Mouse (Mus musculus): ENCODE measurements around the gene Spag9. TPM values are rescaled to one million over a fixed set of nuclear protein-coding genes. Genes with fewer than 3 reads are reported as not detected.

The Spag9 gene
- total RNA-seq, 2 experiments from 2014 or later, result 139 to 146 TPM

DNA sequence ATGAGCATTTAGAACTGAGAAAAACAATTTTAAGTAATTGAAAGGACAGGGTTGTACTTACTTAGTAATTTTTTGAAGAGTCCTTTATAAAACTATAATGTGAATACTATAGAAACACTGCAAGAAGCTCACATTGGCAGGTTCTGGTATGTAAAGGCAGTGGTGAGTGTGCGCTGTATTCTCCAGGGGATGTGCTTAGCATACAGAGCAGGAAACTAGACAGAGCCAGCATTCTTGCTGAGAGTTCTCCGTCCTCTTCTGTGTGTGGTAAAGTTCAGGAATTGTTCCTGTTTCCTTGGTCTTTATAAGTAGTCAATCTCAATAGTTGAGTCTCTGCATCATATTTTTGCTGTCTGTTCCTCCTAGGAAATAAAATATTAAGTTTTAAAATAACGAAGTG lies 59.0 kb downstream of the Spag9 start:
- no peak for DNase-seq

DNA sequence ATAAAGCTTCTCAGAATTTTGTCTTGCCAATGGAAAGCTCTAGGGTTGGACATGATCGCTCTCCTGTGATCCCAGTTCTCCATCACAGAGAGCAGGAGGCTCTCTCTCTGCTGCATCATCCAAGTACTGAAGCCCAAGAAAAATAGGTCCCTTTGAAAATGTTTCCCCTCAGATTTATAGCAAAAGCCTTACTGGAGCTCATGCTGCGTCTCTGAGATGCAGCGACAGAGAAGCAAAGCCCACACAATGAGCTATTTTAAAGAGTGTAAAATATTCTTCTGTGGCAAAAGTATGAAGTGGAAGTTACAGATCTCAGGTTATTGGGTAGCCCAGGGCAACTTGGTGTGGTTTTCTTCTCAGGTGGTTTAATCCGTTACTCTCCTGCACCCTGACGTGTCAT lies 68.0 kb downstream of the Spag9 start:
- no peak for DNase-seq

DNA sequence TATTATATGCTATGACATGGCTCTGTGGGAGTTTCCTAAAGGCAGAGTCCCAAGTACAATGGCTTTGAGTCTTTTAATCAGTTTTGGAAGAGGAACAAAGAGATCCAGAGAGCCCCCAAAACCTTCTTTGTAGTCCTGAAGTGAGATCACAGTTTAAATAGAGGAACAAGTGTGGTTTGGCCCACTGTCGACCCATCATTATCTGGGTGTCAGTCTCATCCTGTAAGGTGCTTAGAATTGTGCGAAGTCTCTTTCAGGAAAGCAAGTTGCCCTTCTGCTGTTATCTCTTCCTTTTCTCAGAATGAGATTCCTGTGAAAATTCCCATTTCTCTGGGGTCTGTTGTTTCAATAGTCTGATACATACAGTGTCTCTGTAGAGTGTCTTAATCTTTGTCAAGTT lies 74.6 kb downstream of the Spag9 start:
- DNase-seq, result no peak

DNA sequence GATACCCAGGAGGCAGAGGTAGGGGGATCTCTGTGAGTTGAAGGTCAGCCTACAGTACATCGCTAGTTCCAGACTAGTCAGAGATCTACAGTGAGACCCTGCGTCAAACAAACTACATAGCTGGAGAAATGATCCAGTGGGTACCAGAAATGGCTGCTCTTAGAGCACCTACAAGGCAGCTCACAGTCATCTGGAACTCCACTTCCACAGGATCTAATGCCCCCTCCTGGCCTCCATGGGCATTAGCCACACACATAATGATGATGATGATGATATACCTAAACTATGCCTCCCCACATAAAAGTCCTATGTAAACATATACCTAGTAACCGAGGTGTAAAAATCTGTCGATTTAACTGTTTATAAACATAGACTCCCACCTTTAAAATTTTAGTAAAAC lies 77.4 kb downstream of the Spag9 start:
- DNase-seq, result peak; percentile 31

DNA sequence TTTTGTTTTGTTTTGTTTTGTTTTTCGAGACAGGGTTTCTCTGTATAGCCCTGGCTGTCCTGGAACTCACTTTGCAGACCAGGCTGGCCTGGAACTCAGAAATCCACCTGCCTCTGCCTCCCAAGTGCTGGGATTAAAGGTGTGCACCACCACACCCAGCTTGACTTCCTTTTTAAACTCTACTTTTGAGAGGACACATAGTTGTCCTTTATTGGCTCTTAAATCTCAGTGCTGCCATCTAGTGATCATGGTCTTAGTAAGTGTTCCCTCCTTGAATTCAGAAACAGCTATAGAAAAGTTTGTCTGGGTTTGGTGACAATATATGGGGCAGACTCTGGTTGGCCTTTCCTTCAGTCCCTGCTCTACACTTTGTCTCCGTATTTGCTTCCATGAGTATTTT lies 91.1 kb downstream of the Spag9 start:
- peak; percentile 7 for DNase-seq

DNA sequence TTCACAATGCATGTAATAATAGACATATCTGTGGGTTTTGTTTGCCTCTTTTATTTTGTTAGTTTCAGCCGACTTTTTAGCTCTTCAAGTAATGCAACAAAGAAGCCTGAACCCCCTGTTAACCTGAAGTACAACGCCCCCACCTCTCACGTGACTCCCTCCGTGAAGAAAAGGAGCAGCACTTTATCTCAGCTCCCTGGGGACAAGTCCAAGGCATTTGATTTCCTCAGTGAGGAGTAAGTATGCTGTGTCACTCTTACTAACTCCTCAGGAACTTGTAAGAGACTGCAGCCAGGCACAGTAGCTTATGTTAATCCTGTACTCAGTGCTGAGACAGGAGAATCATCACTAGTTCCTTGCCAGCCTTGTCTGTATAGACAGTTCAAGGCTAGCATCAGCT lies 94.6 kb downstream of the Spag9 start:
- no peak for DNase-seq

DNA sequence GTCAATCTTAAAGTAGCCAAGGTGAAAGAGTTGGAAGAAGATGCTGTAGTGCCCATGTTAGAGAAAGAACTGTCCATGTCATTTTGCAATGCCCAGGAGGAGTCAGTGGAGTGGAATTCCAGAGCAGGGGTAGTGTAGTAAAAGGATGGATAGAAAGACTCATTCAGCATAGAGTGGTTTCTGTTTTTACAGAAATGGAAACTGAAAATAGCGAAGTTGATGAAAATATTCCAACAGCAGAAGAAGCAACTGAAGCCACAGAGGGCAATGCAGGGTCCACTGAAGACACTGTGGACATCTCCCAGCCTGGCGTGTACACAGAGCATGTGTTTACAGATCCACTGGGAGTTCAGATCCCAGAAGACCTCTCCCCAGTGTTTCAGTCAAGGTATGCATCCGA lies 101.6 kb downstream of the Spag9 start:
- DNase-seq, result no peak

DNA sequence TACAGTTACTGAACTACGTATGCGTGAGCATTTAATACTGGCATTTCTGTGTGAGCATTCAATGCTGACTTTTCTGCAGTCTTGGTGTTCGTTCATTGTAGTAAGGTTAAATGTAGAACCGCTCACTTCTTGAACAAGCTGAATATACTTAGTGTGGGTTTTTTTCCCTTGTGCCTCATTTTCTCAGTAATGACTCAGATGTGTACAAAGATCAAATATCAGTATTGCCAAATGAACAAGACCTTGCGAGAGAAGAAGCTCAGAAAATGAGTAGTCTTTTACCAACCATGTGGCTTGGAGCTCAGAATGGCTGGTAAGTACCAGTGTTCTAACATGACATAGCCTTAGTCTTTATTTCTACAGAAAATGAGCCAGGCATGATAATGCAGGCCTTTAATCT lies 102.9 kb downstream of the Spag9 start:
- no peak for DNase-seq

DNA sequence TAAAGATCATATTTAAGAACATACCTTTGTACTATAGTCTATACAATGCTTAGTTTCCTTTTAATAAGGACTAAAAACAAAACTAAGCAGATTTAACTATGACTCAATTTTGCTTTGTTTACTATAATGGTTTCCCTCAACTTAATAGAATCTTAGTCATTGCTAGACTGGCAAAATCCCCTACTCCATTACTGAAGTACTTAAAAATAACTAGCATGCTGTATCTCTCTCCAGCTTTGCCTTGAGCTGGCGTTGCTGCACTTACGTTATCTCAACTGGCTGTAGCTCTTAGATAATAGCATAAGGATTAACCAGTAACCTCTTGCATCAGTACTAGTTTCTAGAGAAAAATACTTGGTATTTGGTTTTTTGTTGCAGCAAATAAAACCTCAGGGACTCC lies 117.9 kb downstream of the Spag9 start:
- DNase-seq, result no peak

DNA sequence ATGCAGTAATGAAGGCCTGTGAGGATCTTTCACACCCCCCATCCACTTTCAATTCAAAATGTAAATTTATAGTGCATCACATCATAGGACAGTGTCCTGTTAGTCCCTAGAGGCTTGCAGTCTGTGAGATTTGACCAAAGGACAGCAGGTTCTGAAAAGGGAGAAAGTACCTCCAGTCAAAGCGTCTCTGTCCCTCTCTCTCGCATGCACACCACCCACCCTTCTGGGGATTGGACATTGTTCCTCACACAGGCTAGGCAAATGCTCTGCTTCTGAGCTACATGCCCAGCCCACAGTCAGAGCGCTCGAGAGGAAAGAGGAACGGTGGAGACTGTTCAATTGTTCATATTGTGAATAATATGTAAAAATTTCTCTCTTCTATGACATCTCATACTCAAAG lies 119.5 kb downstream of the Spag9 start:
- DNase-seq, result no peak

DNA sequence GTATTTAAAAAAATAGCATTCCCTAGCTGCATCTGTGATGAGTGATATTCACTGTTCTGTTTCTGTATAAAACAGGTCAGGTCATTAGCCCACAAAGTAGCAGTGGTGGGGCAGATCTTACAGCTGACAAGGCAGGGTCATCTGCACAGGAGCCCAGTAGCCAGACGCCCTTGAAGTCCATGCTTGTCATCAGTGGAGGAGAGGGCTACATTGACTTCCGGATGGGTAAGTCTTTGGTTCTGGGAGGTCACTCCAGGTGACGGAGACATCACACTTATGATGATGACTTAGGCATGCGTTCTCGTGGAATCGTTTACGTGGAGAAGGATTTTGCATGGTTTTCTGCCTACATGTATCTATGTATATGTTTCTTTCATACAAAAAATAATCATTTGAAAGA lies 120.8 kb downstream of the Spag9 start:
- no peak for DNase-seq

DNA sequence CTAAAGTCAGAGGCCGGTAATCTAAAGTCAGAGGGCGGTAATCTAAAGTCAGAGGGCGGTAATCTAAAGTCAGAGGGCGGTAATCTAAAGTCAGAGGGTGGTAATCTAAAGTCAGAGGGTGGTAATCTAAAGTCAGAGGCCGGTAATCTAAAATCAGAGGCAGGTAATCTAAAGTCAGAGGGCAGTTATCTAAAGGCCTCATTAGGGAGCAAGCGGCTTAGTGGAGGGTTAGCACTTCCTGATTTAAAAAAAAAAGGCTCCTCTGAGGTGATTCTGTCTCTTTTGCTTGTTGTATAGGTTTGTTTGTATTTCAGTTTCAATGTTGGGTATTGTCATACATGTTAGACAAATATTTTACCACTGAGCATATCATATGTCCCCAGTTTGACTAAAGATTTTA lies 121.9 kb downstream of the Spag9 start:
- no peak for DNase-seq

DNA sequence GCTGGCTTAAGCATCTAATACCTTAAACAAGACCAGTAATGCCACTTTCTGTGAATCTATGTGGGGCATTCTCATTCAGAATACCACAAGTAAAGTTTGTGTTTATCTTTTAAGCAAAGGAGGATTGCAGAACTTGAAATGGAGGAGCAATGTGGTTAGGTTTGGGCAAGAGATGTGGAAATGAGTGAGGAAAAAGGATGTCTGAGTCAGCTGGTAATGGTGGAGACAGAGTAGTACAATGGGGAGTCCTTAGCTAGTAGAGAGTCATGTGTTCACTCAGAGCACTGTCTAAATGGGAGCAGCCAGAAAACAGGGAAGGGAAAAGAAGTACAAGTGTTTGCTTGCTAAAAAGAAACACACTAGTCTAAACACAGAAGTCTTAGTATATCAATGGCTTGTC lies 122.7 kb downstream of the Spag9 start:
- DNase-seq, result no peak

DNA sequence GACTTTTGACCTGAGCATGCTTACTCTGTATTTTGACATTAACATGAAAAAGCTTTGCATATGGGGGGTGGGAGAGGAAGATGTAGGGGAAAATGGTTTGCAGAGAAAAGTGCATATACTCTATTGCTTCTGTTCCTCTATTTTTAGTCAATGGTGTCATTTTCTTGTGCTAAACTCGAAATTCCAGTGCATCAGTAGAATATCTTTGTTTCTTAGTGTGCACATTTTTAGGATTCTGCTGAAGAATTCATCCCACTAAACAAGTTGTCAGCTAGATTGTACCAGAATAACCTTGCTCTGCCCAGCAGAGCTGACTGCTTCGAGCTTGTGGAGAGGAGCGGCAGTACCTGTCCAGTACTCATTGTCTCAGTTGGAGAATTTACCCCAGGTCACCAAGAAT lies 124.8 kb downstream of the Spag9 start:
- DNase-seq, result no peak

DNA sequence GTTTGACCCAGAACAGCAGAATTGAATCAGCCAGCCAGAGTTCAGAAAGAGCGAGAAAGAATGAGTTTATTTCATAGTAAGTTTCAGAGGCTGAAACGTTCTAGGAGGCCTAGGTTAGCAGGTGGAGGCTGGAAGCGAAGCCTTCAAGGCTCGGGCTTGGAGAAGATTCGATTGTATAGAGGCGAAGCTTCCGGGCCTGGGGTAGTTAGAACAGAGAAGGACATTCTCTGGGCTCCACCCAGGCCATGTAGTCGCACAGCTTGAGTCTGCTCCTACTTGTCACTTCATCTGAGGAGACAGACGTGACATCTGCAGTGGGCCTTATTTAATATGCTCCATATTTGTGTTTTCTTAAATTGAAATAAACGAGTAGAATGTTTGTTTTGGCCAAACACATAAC lies 125.6 kb downstream of the Spag9 start:
- DNase-seq, result no peak

DNA sequence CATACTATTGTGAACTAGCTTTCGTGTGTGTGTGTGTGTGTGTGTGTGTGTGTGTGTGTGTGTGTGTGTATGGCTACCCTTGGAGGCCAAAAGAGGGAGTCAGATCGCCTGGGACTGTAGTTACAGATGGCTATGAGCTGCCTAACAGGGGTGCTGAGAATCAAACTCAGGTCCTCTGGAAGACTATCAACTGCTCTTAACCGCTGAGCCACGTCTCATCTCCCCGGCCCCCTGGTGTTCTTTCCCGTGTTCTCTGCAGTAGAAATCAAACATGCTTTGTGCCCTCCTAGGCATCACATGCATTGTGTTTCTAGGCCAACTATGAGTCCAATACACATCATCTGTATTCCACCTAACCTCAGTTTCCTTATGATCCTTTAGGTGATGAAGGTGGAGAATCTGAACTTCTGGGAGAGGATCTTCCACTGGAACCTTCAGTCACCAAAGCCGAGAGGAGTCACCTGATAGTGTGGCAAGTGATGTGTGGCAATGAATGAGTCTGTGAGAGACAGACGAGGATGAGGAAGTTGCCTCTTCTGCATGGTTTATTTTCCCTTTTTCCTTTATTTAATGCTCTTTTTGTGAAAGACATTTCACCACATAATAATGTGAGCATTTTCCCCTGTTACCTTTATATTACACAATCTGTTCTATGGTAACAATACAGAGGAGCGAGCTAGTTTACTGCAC lies 126.6 kb downstream of the Spag9 start:
- no peak for DNase-seq

DNA sequence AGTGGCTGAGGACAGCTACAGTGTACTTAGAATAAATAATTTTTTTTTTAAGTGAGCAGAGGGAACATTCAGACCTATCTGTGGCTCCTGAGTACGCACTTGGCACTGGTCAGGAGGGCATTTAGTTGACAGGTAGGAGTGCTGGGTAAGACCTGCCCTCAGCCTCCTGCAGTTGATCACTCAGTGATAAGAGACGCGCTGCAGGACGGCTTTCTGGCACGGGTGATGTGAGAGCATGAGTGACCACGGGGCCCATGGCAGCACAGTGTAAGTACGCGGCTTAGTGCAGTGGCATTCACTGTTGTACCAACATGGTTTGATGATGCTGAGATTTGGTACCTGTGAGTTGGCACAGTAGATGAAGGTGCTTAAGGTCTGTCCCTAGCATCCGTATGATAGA lies 130.8 kb downstream of the Spag9 start:
- DNase-seq, result no peak

DNA sequence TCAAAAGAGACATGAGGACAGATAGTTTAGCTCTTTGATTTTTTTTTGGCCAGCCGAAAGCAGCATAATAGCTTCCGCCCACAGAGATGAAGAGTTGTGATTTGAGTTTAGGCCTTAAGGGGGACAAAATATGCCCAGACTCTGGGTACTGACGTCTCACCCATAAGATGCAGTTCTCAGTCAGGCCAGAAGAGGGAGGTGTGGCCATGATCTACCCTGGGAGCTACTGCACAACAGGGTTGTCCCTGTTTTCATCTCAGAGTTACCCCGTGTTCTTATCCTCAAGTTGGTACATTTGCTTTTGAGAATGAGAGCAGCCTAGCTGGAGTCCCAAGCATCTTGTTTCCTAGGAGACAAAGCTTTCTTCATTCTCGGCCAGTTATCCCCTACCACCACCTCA lies 132.1 kb downstream of the Spag9 start:
- peak; percentile 91 for DNase-seq

DNA sequence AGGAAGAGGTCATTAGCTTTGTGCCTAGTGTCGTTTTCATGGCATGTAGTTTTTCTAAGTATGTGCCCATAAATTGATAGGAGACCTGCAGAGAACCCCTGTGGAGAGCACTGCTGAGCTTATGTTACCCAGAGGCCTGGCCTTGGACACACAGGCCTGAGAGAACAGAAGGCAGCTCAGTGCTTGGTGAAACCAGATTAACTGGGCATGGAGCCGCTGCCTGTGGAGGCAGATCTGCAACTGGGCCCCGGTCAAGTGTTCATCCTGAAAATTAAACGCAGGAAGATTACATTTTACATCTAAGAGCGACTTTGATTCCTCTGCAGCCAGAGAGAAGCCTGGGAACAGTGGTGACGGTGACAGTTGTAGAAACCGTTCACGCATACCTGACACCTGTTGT lies 132.6 kb downstream of the Spag9 start:
- no peak for DNase-seq

DNA sequence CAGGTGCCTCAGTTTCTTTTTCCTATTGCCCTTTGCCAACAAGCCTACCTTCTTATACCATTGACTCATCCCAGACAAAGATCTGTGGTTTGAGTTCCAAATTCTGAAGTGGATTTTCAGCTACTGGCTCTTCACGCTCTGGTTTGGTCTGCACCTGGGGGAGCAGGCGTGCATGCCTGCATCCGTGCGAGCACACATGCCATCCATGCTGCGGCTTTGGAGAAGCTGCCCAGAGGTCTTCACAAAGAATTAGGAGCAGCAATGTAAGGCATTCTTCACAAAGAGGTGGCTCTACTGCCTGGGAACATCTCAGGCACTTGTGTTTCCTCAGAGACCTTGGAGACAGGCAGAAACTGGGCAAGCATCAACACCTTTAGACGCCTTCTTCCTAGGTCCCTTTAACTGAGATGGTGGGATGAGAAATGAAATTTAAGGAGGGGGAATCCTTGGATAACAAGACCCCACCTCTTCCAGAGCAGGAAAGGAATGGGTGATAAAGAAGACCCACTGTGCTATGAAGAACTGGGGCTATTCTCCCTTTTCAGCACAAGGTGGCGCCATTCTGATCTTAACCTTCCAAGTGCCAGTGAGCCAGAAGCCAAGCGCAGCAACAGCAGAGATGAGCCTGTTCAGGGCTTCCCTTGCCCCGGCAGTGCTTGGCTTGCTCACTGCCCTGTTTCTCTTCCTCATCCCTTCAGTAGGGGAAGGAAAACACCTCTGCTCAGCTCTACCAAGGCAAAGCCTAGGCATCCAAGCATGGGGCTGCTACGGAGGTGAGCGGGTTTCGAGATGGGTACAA lies 133.6 kb downstream of the Spag9 start:
- peak; percentile 74 for DNase-seq

DNA sequence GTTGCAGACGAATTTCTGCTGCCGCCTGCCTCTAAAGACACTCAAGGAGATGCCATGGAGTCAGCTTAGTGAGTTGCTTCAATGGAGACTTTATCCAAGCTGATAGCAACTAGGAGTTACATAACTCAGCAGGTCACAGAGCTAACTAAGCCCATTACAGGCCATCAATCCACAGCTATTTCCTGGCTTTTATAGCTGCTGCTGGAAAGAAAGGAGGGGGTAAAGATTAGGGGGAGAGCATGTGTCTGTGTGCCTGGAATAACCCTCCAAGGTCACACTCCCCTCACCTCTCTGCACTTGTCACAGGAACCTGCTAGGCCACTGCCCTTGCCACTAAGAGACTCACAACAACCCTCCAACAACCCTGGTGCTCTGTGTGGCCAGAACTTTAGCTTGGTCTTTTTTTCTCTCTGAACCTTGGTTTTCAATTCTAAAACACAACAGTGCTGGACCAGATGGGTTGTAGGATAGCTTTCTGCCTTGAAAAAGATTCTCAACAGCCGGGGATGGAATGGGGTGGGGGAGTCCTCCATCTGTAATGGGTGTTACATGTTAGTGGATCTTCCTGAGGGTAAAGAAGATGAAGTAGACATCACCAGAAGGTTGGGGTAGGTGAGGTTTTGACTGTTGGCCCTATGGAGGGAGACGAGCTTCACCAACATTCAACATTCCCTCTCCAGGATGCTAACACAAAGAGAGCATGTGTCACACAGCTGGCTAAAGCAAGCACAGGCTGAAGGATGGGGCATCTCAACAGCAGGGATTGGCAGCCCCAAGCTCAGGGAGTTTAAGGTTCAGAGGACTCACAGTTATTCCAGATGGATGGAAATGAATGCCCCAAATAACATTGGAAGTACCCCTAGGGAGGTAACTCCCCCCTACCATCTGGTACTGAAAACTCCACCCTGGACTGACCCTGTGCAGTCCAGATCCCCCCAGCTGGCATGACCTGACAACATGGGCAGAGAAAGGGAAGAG lies 134.5 kb downstream of the Spag9 start:
- no peak for DNase-seq

DNA sequence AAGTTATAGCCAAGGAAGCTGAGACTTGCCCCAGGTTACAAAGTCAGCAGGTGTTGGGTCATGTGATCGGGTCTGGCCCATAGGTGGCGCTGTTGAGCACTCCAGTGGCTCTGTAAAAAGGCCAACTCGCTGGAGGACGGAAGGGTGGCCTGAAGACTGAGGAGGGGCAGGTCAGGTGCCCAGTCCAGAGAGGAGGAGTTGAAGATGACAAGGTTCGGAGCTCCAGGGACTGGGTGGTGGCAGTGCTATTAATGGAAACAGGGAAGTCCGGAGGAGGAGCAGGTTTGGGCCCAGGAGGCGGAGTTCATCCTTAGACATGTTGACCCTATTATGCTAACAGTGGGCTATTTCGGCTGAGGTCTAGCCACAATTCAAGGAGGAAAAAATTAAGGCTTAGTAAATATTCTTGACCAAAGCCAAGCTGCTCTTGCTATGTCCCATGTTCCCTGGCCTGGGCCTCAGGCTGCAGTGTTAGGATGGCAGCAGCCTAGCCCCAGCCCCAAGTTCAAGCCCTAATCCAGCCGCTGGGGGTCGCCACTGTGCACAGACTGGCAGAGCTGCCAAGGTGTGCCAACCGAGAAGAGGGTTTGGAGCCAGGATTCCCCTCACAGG lies 137.6 kb downstream of the Spag9 start:
- peak; percentile 94 for DNase-seq
